Mouse (Mus musculus) A20 (cell line): ENCODE results near the gene Col6a1.

Experiments
- DNase-seq: peaks from one replicate; pipeline ENCODE4 v3.0.0-alpha.2; 2011; ENCODE audit warnings: low read depth, low spot score

The Col6a1 gene

GRCm38 (mm10) chr10:76680758-76681650, 45.0 kb downstream of the Col6a1 start:
- no peak for DNase-seq

- DNase-seq, result no peak
These were observed 47.8 kb downstream of the Col6a1 start for GRCm38 (mm10) chr10:76678122-76678521.

GRCm38 (mm10) chr10:76675268-76675667, 50.7 kb downstream of the Col6a1 start:
- DNase-seq, result no peak

GRCm38 (mm10) chr10:76674581-76674980, 51.4 kb downstream of the Col6a1 start:
- no peak for DNase-seq

GRCm38 (mm10) chr10:76671939-76672338, 54.0 kb downstream of the Col6a1 start:
- DNase-seq, result no peak

GRCm38 (mm10) chr10:76668947-76669284, 57.1 kb downstream of the Col6a1 start:
- DNase-seq, result no peak

GRCm38 (mm10) chr10:76668261-76668946, 57.6 kb downstream of the Col6a1 start:
- DNase-seq, result no peak

- DNase-seq, result no peak
These were observed 58.7 kb downstream of the Col6a1 start for GRCm38 (mm10) chr10:76667197-76667805.

- DNase-seq, result no peak
These were observed 60.4 kb downstream of the Col6a1 start for GRCm38 (mm10) chr10:76665551-76665950.

- no peak for DNase-seq
These were observed 61.5 kb downstream of the Col6a1 start for GRCm38 (mm10) chr10:76664156-76665115.
